8 mouse cellular contexts compared by ENCODE assay signal in genomic region chr12:71707727-71708369, GRCm38 (mm10).
DNase-seq lines count a peak whose midpoint lies in the region; ATAC-seq and TF ChIP-seq lines count a peak whose summit lies in the region.

No protein-coding gene starts in this region.

- H3K4me2 ChIP-seq in kidney, embryonic 16.5 days (replicated peaks; ENCODE audit: low read depth, low read length), result no peak overlapping the region
- no peak overlapping the region for H3K4me2 ChIP-seq in hindbrain, embryonic 11.5 days (replicated peaks; ENCODE audit: low read depth, low read length)
- no peak overlapping the region for H3K4me2 ChIP-seq in midbrain, embryonic 14.5 days (ENCODE audit: low read length)

- peak; percentile 19 for DNase-seq in kidney, adult 11 months
- peak; percentile 84 for DNase-seq in hindbrain, embryonic 11.5 days (ENCODE audit: low spot score)
- DNase-seq in left cerebral cortex, adult 11 months (ENCODE audit: low spot score), result peak; percentile 50
- DNase-seq in midbrain, embryonic 14.5 days, result peak; percentile 86
- peak; percentile 81 for DNase-seq in testis, postnatal 10 days (ENCODE audit: low spot score)

- H3K9ac ChIP-seq in kidney, embryonic 16.5 days (replicated peaks; ENCODE audit: low read length), result no peak overlapping the region
- H3K9ac ChIP-seq in hindbrain, embryonic 11.5 days (ENCODE audit: low read depth, low read length), result no peak overlapping the region
- no peak overlapping the region for H3K9ac ChIP-seq in midbrain, embryonic 14.5 days (replicated peaks; ENCODE audit: low read length)

- H3K36me3 ChIP-seq in kidney, embryonic 16.5 days (ENCODE audit: insufficient read depth, low read length), result no peaks in the 10 kb centered on the region
- H3K36me3 ChIP-seq in hindbrain, embryonic 11.5 days (ENCODE audit: control insufficient read depth, insufficient read depth, low read length), result no peaks in the 10 kb centered on the region
- H3K36me3 ChIP-seq in midbrain, embryonic 14.5 days (ENCODE audit: control insufficient read depth, insufficient read depth, low read length), result no peaks in the 10 kb centered on the region

- no peak for ATAC-seq in kidney, embryonic 16.5 days (ENCODE audit: low FRiP score, low TSS enrichment)
- 0 out of 2 replicates have a peak, but pooled peaks have one; percentile 57 for ATAC-seq in erythroid progenitor cell, adult 5-6 weeks (replicated peaks; ENCODE audit: low FRiP score, poor library complexity, severe bottlenecking)
- ATAC-seq in hindbrain, embryonic 11.5 days (ENCODE audit: low FRiP score), result no peak
- no peak for ATAC-seq in midbrain, embryonic 14.5 days (ENCODE audit: low FRiP score, low TSS enrichment)

- TF ChIP-seq POLR2A in bone marrow, adult 2 months (IDR thresholded peaks at IDR 0.05; ENCODE audit: borderline replicate concordance, control insufficient read depth, low read depth, low read length), result no peak

- TF ChIP-seq CTCF in bone marrow, adult 2 months (IDR thresholded peaks at IDR 0.05; ENCODE audit: control insufficient read depth, insufficient read depth, low read length), result peak; percentile 58

- no peaks in the 10 kb centered on the region for H3K4me1 ChIP-seq in kidney, embryonic 16.5 days (ENCODE audit: insufficient read depth, low read length)
- H3K4me1 ChIP-seq in bone marrow, adult 2 months (ENCODE audit: control insufficient read depth, insufficient read depth, low read length), result no peaks in the 10 kb centered on the region
- H3K4me1 ChIP-seq in hindbrain, embryonic 11.5 days (replicated peaks; ENCODE audit: control insufficient read depth, insufficient read depth, low read length), result no peaks in the 10 kb centered on the region
- no peaks in the 10 kb centered on the region for H3K4me1 ChIP-seq in midbrain, embryonic 14.5 days (ENCODE audit: control insufficient read depth, insufficient read depth, low read length)

- H3K9me3 ChIP-seq in kidney, embryonic 16.5 days (ENCODE audit: low read length), result no peaks in the 10 kb centered on the region
- H3K9me3 ChIP-seq in hindbrain, embryonic 11.5 days (ENCODE audit: control insufficient read depth, low read length), result no peaks in the 10 kb centered on the region
- no peaks in the 10 kb centered on the region for H3K9me3 ChIP-seq in midbrain, embryonic 14.5 days (ENCODE audit: control insufficient read depth, low read length)

- H3K27me3 ChIP-seq in kidney, embryonic 16.5 days (ENCODE audit: insufficient read depth, low read length), result no peaks in the 10 kb centered on the region
- no peaks in the 10 kb centered on the region for H3K27me3 ChIP-seq in hindbrain, embryonic 11.5 days (ENCODE audit: control insufficient read depth, insufficient read depth, low read length)
- H3K27me3 ChIP-seq in midbrain, embryonic 14.5 days (ENCODE audit: control insufficient read depth, insufficient read depth, low read length), result no peaks in the 10 kb centered on the region

- H3K27ac ChIP-seq in kidney, embryonic 16.5 days (ENCODE audit: low read length), result no peak overlapping the region
- H3K27ac ChIP-seq in bone marrow, adult 2 months (ENCODE audit: control insufficient read depth, insufficient read depth, low read depth, low read length, poor library complexity), result no peak overlapping the region
- H3K27ac ChIP-seq in hindbrain, embryonic 11.5 days (ENCODE audit: low read depth, low read length), result no peak overlapping the region
- H3K27ac ChIP-seq in midbrain, embryonic 14.5 days (replicated peaks; ENCODE audit: low read depth, low read length), result no peak overlapping the region

- no peak overlapping the region for H3K4me3 ChIP-seq in kidney, embryonic 16.5 days (ENCODE audit: low read length)
- no peak overlapping the region for H3K4me3 ChIP-seq in bone marrow, adult 2 months (replicated peaks; ENCODE audit: control insufficient read depth, low read depth, low read length)
- no peak overlapping the region for H3K4me3 ChIP-seq in hindbrain, embryonic 11.5 days (ENCODE audit: low read depth, low read length)
- H3K4me3 ChIP-seq in midbrain, embryonic 14.5 days (replicated peaks; ENCODE audit: low read depth, low read length), result no peak overlapping the region

- WGBS in kidney, embryonic 16.5 days, result 27% methylated on average over 10 of the region's 10 CpGs
- 21% methylated on average over 10 of the region's 10 CpGs for WGBS in bone marrow, adult 2 months
- 28% methylated on average over 10 of the region's 10 CpGs for WGBS in hindbrain, embryonic 11.5 days
- 28% methylated on average over 10 of the region's 10 CpGs for WGBS in midbrain, embryonic 14.5 days

Comparison
In these comparisons a context has a peak if more than half of its experiments do, and no peak if none do; other contexts are left out.
1. DNase-seq: peak in every context shown above with its lines; median percentile 86 in midbrain, embryonic 14.5 days; 84 in hindbrain, embryonic 11.5 days; 81 in testis, postnatal 10 days; 50 in left cerebral cortex, adult 11 months; 19 in kidney, adult 11 months.